Mouse (Mus musculus) skeletal muscle tissue, adult 2 months (tissue): ENCODE data around the gene Itga9.

Source experiments
- DNase-seq: peaks from one replicate; pipeline ENCODE4 v3.0.0-alpha.2; 2012; ENCODE audit warnings: low read depth, low spot score

Gene Itga9

DNA sequence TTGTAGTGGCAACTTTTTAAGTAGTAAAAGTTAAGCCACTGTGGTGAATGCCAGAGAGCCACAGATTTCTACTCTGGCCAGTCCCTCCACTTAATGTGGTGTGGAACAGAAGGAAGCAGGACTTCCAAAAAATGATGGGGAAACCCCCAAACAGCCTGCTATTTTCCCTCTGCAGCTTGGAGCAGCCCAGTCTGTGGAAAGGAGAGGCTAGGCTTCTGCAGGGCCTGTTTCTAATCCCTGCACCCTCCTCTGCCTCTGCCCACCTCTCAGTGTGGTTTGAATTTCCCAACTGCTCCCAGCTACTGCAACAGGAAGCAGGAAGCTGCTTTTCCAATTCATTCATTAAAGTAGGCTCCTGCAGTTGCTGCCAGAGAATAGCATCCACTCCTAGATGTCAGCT lies 158.6 kb downstream of the Itga9 start:
- DNase-seq: peak; percentile 23

DNA sequence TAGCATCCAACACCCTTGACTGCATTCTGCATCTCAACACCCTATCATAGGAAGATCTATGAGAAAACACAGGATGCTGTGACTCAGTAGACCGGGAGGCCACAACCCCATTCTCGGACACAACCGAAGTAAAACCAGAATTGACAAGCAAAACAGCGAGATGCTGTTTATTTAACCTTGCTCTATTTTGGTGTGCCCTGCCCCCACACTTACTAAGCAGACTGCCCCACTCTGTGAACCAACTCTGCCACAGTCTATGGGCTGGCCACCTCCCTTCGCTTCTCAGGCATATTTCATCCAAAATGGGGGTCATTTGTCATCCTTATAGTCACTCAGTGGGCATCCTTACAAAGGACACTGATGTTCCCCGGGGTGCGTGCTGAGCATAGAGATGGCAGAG lies 160.5 kb downstream of the Itga9 start:
- no peak for DNase-seq

DNA sequence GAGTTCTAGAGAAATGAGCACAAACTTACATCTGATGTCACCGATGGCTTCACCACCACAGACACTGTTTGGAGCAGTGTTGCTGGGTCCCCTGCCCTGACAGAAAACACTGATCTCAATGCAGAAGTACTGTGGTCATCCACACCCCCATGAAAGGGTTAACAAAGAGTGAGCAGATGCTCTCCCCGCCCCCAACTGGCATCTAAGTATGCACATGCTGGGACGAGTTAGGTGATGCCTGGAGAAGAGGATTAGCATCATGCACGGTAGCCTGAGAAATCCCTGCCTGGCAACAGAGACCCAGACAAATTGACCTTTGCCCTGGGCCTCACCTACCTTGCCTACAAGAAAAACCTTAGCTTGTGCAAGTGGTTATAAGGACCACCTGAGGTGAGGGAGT lies 162.1 kb downstream of the Itga9 start:
- DNase-seq: no peak

DNA sequence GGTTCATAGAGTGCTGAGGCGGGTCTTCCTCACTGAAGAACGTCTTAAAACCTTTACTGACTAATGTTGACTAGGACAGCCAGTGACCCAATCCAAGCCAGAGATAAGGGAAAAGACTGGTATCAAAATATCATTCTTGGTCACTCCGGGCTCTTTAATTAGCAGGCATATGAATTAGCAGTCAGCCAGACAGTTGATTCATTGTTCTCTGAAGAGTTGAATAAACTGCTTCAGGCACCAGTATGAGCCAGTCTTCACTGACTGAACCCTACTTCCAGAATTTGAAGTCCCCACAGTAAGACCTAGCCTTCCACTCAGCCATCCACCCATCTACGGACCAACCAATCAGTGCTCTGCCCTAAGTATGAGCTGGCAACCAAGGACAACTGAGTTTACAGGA lies 163.9 kb downstream of the Itga9 start:
- no peak for DNase-seq

DNA sequence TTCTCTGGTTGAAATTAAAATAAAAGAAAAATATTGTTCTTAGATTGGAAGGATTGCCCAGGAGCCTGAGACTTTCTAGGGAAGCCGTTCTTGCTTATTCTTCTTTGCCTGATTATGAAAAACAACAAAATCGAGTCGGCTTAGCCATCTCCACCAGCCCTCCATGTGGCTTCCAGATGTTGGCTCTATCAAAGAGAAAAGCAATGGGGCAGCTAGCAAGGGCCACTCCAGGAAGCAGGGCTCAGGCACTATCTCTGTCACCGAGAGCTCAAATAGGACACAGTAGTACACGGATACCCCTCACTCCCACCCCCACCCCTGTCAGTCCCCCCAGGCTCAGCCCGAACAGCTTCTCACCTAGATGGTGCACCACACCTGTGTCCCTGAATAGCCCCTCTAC lies 168.2 kb downstream of the Itga9 start:
- no peak for DNase-seq

DNA sequence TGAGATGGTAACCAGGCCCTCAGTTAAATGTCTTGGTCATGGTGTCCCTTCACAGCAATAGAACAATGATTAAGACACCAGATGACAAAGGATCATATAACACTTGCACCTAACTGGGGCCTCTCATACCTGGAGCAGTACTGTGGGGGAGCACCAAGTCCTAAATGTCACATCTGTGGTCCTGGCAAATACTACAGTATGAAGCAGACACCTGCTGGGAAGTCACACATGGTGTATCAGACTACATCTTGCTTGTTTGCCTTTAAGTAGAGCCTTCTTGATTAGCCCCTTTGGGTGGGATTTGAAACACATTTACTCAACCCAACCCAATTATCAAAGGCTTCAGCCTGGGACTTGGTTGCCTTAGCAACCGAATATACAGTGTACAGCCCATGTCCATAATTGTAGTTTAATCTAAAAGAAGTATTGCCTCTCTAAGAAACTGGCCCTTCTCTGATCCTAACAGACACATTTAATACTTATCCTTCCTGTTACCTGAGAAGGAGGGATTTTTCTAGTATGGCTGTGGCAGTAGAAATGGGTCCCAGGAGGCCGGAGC lies 170.5 kb downstream of the Itga9 start:
- DNase-seq: no peak

DNA sequence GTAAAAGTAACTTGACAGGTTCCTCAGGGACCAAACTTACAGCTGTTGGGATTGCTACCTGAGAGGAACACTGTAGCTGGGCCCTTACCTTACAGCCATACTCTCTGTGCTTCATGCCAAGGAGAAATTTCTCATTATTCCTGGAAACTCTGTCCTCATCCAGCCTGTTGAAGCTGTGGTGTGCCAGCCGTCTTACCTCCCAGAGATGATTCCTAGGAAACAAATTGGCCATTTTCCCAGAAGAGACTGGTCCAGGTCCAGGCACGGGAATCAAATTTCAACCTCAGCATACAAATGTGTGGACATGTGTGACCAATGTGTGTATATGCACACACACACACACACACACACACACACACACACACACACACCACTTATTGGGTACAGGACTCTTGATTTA lies 172.1 kb downstream of the Itga9 start:
- DNase-seq: no peak

DNA sequence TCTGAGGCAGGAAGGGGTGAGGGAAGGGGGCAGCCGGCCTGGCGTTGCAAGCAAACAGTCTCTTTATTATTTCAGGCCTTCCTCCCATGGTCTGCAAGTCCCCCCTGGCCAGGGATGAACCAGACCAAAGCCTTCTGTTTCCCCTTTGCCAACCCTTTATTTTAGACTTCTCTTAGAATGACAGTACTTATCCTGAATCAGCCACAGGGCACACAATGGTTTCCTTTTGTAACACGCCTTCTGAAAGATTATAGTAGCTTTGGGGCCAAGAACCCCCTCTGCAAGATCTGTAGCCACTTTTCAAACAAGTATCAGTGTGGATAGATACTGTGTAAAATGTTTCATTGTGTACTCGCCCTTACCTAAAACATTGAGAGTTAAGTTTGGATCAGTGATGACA lies 178.1 kb downstream of the Itga9 start:
- DNase-seq: no peak

DNA sequence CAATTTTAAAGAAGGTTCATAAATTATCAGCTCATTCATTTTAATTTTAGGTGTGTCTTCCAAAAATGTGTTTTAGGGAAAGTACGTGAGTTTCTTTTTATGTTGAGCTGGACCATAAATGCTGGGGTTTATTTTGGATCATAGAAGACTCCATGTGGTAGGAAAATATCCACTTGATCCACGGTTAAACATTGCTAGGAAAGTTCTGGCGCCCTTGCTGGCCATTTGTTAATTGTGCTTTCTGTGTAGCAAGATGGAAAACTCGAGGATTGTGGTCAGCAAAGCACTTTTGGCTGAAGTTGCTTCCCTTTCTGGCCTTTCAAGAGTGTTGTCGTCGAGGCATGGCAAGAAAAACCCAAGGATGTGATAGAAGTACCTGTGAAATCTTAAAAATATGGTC lies 179.3 kb downstream of the Itga9 start:
- no peak for DNase-seq

DNA sequence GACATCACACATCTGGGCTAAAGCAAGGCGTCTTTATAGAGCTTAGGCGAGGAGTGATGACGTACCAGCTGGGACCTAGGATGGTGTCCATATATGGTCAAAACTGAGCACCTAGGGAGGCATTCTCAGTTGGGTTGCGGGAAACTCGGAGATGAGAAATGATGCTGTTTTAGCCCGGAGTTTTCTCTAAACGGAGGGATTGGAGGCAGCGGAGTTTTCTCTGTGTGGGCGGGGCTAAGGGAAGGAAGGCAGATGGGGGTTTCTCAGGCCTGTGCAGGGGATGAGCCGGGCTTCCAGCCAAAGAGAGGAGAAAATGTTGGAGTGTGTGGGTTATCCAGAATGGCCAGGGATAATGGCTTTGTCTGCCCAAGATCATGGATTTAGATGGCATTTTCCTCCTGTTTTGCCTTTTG lies 182.4 kb downstream of the Itga9 start:
- DNase-seq: no peak

DNA sequence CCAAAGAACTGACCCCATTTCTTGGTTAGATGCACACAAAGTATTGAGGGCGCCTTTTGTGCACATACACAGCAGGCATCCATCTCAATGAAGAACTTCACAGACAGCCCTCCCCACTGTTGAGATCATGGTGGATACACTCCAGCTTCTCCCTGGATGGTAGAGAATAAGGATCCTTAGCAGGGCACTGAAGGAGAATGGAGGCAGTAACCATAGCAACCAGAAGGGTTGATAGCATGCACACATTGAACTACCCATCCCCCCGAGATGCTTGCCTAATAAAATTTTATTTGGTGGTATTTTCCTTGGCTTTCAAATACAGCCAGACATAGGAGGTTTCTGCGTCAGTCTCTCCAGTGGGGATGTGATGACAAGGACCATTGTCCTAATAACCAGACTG lies 184.7 kb downstream of the Itga9 start:
- DNase-seq: no peak

DNA sequence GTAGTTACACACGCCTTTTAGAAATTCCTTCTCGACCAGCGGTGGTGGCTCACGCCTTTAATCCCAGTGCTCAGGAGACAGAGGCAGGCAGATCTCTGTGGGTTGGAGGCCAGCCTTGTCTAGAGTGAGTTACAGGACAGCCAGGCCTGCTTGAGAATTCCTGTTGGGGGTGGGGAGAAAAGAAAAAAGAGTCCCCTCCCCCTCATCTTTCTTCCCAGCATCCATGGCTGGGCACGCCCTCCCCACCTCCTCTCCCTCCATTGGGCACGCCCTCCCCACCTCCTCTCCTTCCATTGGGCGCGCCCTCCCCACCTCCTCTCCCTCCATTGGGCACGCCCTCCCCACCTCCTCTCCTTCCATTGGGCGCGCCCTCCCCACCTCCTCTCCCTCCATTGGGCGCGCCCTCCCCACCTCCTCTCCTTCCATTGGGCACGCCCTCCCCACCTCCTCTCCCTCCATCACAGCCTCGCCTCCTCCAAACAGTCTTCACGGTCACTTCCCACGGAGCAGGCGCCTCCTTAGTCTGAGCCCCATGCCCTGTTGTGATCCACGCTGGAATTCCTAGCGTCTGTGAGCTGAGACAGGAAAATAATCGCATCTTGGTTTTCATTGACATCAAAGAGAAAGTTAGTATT lies 186.8 kb downstream of the Itga9 start:
- DNase-seq: no peak

DNA sequence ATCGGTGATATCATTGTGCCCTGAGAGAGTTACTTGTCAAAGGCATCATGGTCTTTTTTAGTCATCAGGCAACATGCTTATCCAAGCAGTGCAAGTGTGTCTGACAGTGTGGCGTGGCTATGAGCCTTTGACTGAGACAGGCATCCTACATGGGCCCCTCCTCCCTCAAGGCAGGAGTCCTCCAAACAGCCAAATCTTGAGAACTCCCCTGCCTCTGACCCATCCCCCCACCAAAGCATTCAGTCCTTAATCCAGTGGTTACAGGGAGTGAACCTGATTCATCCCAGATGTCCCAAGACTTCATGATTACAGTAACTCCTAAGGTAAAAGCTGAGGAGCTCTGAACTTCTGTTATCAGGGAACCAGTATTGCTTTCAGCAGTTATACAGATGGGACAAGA lies 188.2 kb downstream of the Itga9 start:
- DNase-seq: no peak

DNA sequence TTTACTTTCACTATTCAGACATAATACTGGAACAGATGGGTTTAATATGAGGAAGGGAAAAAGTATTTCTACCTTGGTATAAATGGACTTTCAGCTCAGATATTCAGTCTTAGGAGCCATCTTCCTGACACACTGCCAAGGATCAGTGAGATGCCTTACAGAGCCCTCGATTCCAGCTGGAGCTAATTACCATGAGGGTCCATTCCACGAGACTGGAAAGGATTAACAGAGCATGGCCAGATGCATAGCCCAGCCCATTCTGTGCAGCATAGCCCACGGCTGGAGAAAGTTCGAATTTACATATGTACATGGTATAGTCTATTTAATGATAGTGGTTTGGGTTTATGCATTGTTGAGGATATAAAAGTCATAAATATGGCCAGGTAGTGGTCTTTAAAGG lies 188.8 kb downstream of the Itga9 start:
- no peak for DNase-seq

DNA sequence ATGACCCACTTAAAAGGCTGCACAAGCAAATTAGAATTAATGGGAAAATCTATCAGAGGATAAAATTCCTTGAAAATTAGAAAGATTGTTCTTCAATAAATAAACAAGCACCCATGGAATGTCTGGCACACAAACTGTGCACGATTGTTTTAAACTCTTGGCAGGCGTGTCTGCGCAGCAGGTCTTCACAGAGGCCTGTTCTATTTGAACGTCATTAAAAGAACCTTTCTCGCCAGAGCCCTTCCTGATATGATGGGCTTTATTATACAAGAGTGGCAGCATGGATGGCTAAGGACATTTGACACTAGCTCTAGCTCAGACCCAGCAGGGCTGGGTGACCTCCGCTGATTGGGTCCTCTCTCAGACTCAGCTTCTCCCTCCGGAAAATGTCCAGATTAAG lies 192.6 kb downstream of the Itga9 start:
- DNase-seq: no peak

DNA sequence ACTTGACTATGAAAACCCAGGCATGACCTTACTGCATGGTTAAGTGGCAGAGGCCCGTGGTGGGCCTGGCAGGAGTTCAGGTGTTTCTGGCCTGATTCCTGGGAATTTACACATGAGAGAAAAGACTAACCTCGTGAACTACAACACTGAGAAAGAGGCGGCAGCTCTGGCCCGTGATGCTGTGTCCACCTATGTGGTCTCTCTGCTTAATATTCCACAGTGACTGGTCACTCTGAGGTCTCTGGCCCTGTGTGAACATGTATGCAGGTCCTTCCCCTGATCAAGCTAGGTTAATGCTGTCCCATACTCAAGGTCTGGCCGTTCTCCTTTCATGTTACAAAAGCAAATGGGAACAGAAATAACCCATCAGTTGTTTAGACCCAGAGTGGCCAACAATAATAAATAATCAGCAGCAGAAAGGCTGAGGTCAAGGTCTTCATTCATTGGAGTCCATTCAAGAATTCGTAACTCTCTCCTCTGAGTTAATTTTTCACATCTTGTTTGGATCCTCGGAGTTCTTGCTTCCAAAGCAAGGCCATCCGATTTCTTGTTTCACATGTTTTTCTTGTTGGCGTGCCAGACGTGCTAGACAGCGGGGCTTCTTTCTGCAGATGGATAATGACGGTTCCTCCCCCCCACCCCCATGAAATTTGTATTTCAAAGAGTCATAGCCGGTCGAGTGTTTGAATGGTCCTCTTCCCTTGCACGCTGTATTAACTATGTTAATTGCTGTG lies 194.9 kb downstream of the Itga9 start:
- DNase-seq: peak; percentile 44

DNA sequence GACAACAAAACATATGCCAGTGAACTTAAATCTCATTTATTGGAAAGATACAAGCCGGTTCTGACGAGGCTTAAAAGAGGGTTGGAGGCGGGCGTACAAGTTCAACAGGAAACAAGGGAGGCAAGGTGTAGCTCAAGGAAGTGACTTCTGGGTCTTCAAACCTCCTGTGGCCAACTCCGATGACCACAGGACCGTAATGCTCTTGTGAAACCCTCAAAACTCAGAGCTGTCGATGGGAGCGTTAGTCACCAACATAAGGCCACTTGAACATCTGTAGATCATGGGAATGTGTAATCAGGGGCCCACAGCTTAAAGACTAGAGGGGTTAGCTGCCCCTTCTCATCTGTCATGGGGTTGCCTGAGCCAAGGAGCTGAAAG lies 195.4 kb downstream of the Itga9 start:
- no peak for DNase-seq

DNA sequence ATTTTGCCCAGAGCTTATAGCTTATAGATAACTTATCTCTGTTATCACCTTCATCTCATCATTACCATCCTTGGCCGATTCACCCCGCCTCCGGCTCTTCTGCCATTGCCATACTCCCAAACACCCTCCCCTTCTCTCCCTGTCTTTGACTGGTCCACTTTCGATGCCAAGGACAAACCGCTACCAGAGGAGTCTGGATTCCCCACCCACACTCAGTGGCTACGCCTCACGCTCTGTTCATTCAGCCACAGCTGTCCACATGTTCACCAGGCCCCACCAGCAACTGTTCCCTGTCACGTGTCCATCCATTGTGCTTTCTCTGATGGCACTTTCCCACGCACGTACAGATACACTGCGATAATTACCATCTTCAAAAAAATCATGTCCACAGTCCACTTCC lies 195.9 kb downstream of the Itga9 start:
- DNase-seq: no peak

DNA sequence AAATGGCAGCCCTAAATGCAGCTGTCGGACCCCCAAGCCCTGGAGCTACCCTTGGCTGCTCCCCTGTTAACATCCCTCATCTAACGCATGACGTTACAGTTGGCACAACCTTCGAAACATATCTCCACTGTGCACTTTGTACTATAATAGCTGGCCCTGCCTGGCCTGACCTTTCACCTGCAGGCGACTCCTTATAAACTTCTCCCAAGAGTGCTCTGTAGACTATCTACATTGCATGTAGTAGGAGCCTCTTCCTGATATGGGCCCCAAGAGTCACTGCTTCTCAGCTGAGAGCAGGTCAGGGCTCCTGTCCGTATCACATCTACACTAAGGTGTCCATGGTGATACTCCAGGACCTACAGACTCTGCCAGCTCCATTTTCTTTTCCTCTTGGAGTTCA lies 199.2 kb downstream of the Itga9 start:
- no peak for DNase-seq

DNA sequence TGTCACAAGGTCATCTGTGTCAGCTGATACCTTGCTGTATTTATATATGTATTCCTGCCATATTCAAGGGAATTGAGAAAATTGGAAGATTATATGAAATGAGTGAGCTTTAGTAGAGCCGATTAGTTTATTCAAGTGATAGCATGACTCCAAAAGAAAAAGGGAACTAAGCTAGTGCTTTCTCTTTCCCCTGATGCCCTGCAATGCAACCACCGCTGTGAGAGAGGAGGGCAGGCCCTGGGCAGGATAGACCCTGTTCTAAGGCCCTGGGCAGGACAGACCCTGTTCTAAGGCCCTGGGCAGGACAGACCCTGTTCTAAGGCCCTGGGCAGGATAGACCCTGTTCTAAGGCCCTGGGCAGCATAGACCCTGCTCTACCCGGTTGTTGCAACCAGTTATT lies 201.2 kb downstream of the Itga9 start:
- DNase-seq: no peak

DNA sequence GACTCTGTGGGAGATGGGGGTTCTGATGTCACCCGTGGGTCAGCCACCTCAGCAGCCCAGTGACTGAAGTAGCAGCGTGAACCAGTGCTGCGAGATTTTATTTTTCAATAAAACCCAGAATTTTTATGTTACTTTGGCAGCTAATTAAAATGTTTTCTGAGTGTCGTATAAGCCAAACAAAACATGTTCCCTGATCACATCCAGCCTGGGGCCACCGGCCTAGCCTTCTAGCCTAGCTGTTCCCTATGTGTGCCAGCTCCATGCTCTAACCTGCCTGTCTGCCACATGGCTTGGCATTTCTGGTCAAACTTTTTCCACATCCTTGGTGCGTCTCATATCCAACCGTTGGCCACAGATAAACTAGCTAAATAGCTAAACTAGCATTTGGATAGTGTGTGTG lies 205.7 kb downstream of the Itga9 start:
- no peak for DNase-seq

DNA sequence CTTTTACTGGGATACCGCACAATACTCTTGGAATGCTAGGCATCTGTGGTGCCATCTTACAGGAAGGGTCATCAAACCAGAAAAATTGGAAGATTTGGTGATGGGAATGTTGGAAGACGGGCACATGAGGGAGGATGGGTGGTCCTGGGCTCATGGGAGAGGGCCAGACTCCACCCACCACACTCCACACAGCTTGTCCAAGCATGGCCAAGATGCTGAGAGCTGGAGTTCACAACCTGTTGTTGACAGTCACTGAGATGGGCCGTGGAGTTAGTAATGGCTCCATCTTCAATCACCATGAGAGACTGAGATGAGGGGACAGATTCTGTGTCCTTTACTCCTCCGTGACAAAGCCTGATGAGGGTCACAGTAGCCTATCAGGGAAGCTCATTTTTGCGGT lies 207.0 kb downstream of the Itga9 start:
- no peak for DNase-seq

DNA sequence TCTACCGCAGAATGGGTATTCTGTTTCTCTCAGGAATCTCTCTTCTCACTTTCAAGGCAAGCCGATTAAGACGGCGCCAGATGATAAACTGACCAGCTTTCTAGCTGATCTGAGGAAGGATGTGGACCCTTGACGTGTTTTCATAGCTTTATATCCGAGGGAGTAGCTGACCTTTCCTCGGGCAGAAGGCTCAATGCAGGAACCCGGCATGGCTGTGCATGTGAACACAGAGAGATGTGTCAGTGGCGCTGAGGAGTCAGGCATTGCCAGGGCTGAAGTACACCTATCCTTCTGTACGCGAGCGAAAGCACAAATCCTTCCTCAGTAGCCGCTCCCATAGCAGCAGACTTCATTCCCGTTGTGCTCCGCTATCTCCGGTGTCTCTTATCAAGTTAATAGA lies 207.6 kb downstream of the Itga9 start:
- DNase-seq: no peak

DNA sequence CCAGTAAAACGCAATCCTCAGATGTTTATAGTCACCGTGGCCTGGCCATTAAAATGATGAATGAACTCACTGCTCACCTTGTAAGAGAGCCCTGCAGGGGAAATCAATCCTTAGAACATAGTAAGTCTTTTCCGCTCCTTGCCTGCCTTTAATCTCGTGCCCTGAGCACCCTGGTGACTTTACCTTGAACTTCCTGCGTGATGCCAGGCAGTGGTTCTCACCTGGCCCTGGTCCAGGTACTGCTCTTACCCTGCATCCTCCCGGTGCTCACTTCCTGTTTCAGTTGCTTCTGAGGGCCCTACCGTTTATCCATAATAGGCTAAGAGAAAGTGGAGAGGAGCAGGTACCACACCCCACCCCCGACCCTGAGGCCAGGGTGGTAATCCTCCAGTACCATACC lies 208.0 kb downstream of the Itga9 start:
- DNase-seq: no peak
